Mouse (Mus musculus): ENCODE data around the gene Def6.
A peak's percentile ranks its signal among the peaks of the same experiment; 100 is the strongest.

Gene Def6

DNA sequence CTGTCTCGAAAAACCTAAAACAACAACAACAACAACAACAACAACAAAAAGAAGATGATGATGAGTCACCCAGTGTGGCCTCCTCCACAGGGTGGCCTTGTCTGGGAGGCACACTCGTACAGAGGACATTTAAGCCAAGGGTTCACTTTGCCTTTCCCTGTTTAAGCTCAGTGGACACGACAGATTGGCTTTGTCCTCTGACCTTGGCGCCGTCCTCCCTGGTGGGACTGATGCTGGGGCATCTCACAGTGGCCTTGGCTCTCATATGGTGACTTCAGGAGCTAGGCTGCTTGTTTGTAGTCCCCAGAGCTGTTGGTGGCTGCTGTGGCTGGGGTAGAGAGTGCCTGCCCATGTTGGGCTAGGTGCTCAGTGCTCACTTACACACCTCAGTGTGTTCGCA is 36.6 kb downstream of the Def6 start:
- DNase-seq = no peak

- no peak for DNase-seq
These were observed 37.1 kb downstream of the Def6 start for GRCm38 (mm10) chr17:28244714-28245113.

- DNase-seq = no peak
These were observed 39.1 kb downstream of the Def6 start for GRCm38 (mm10) chr17:28246640-28247039.

DNA sequence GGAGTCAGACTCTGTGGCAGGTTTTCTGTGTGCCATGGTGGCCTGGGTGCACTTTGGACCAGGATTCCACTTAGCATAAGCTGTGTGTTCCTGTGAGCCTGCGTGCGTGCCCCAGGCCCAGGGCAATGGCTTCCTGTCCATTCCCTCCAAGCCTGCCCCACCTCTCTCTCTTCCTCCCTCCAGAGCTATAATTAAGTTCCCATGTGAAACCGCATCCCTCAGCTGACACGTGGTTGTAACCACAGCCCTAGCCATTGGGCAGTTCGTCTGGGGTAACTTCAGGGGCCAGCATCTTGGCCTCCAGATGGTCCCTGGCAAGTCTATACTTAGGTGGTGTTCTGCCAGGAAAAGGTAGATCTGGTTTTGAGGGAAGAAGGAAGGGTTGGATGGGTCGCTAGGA is 40.0 kb downstream of the Def6 start:
- no peak for DNase-seq

DNA sequence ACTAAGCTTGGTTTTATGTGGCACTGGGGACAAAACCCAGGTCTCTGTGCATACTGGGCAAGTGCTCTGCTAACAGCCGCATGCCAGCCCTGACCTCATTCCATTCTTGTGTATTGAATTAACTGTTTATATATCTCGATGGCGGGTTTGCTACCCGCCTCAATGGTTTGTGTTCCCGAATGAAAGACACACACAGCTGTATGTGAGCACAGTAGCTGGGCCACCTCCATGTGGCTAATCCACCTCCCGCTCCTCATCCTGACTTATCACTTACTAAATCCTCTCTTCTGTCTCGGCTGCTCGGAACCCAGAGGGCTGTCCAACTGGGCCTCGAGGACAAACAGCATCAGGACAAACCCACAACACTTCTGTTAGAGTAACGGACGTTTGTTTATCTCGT is 41.5 kb downstream of the Def6 start:
- no peak for DNase-seq

DNA sequence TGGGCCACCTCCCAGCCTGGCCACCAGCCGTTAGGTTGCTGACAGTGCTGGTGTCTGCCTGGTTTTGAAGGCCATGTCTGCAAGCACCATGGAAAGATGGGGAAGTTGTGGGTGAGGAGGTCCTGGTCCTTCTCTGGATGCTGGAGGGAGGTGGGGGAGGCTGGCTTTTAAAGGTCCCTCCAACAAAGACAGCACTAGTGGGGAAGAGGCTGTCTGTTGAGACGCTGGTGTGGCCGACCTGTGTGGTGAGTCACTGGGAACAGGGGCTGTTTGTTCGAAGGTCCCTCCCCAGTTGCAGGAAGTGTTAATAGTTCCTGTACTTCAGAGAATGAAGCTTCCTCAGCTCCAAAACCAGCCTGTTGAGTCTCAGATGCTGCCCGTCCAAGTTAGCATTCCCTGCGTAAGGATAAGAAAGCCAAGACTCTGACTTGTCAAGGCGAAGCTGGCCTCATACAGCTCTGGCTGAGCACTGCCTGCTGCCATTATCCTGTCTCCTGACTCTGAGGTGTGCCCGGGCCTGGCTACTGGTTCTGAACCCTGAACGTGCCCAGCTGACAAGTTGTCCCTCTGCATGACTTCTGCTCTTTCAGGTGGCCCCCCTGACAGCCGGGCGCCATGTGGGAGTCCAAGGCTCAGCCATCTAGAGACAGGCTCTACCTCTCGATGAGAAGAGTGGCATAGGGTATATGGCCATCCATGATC is 44.2 kb downstream of the Def6 start:
- no peak for DNase-seq

GRCm38 (mm10) chr17:28252281-28252648 is 44.7 kb downstream of the Def6 start:
- DNase-seq = no peak

DNA sequence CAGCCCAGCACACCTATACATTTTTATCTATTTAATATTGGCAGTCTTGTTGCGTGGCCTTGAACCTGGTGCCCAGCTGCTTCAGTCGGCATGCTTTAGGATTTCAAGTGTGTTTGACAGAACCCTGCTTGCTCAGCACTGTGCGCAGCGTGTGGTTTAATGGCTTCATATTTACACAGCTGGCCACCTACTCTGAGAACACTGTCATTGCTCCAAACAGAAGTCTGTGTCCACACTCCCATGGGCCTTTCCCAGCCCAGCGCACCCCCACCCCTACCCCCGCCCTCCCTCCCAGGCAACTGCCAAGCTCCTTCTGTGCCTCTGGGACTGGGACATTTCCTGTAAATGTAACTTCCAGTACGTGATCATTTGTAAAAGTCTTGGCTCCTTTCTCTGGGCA is 45.6 kb downstream of the Def6 start:
- DNase-seq = peak; percentile 46

DNA sequence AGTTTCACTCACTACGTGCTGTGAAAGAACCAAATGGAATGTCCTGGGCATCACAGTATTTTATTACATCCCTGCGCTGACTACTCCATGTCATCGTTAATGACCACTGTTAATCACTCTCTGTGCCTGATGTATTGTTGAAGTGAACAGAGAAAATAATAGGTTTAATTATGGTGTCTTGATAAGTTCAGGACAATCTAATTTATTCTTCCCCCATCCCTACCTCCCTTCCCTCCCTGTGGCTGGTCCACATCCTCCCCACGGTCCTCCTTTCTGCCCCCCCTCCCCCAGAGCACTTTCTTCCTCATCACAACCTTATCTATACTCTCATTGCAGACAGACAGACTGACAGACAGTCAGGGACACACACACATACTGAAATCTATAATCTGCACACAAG is 47.2 kb downstream of the Def6 start:
- no peak for DNase-seq

DNA sequence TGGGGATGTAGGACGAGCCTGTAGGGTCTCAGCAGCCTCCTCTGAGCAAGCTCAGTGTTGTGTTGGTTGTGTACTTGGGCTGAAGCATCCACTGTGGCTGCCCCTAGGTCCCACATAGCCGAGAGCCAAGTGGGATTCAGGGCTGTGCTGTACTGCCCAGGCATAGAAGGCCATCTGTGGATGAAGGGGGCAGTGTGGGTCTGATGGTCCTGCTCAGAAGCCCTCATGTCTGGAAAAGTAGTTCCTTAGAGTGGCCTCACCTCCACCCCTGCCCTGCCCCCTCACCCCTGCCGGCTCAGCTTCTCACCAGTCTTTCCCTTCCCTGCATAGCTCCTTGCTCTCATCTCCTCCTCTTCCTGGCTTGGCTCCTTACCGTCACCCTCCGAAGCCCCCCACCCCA is 48.1 kb downstream of the Def6 start:
- DNase-seq = no peak

GRCm38 (mm10) chr17:28256651-28257328 is 49.2 kb downstream of the Def6 start:
- DNase-seq = peak; percentile 57

GRCm38 (mm10) chr17:28258325-28258724 is 50.7 kb downstream of the Def6 start:
- no peak for DNase-seq

GRCm38 (mm10) chr17:28259890-28260542 is 52.4 kb downstream of the Def6 start:
- DNase-seq = no peak

DNA sequence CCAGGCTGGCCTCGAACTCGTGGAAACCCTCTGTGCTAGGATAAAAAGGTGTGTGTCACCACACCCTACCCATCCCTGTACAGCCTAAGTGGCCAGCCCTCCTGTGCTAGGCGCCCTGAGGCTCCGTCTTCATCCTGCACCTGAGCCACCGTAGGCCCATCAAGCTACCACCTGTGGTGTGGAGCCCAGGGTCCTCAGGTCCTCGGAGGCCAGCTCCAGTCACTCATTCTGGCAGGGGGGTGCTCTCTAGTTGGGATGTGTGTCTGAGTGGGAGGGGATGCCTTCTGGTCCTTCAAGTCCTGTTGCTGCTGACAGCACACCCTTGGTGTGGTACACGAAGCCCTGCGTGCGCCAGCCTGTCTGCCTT is 52.9 kb downstream of the Def6 start:
- no peak for DNase-seq

GRCm38 (mm10) chr17:28261795-28262194 is 54.2 kb downstream of the Def6 start:
- DNase-seq = no peak

GRCm38 (mm10) chr17:28263181-28263894 is 55.8 kb downstream of the Def6 start:
- DNase-seq = no peak

DNA sequence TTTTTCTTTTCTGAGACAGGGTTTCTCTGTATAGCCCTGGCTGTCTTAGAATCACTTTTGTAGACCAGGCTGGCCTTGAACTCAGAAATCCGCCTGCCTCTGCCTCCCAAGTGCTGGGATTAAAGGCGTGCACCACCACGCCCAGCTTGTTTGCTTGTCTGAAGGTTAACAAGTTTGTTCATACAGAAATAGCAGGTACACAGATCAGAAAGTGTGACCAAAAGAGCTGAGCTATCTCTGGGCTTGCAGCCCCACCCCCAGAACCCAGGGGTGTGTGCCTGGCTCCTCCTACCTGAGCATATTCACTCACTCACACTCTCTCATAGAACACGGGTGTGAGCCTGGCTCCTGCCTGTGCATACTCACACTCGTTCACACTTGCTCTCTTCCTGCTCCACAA is 59.7 kb downstream of the Def6 start:
- DNase-seq = no peak

- DNase-seq = no peak
These were observed 62.6 kb downstream of the Def6 start for GRCm38 (mm10) chr17:28270165-28270564.

DNA sequence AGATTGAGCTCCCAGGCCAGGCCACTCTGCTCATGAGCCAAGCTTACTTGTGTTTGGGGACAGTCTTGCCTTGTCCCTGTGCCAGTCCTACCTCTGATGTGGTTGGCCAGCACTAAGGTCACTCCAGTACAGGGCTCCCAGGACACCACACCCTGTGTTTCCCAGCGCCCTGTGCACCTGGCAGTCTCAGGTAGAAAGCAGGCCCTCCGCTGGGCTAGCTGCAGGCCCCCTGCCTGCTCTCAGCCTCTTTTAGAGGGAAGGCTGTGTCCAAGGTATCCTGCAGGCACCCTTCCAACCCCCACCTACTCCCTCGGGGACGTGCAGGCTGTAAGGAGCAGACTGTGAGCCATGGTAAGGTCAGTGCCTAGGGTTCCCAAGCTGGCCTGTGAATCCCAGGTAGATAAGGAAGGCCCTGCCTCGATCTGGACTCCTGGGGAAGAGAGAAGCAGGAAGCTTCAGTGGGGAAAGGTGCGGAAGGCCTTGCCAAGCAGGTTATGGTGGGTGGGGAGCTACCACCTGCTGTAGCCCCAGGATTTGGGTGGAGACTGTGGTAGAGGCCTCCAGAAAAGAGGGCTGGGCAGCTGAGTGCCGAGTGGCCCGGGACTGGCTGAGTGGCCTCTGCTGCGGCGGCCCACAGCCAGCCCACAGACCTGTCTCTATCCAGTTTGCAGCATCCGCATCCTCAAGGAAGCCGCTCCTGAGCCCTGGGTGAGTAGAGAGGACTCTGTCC is 64.1 kb downstream of the Def6 start:
- DNase-seq = no peak

GRCm38 (mm10) chr17:28272281-28272680 is 64.7 kb downstream of the Def6 start:
- no peak for DNase-seq

- DNase-seq = no peak
These were observed 65.3 kb downstream of the Def6 start for GRCm38 (mm10) chr17:28272837-28273236.

DNA sequence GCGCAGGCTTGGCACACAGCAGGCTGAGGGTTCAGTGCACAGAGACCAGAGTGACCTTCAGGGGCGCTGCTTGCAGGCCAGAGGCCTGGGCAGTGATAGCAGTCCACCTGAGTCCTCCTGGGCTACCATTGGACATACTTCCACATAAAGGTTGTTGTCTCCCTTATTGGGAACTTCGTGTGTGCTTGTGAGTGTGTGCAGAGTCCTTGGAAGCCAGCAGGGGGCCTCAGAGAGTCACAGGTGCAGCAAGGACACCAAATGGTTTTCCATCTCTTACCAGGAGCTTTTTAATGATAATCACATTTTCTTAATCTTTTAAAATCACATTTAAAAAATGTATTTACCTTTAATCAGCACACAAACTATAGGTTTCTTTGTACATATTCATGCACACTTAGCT is 67.2 kb downstream of the Def6 start:
- DNase-seq = no peak

GRCm38 (mm10) chr17:28277226-28277625 is 69.6 kb downstream of the Def6 start:
- DNase-seq = no peak

All from embryo, embryonic 11 days (tissue).